Mouse (Mus musculus) adrenal gland, postnatal 10 days (tissue): ENCODE measurements around the gene Mpp3. TPM values are rescaled to one million over a fixed set of nuclear protein-coding genes. Genes with fewer than 3 reads are reported as not detected.

Experiments
- DNase-seq: peaks from one replicate; pipeline ENCODE4 v3.0.0; 2021; ENCODE audit warnings: mixed read lengths
- total RNA-seq, 2 experiments: library from RNA; stranded (reverse); gene quantifications; 2 replicates each; pipeline ENCODE4 v1.2.3; 2021

Gene Mpp3
- total RNA-seq, 2 experiments from 2014 or later = 11.8 to 16.0 TPM

GRCm38 (mm10) chr11:102039487-102040137 is 11.4 kb upstream of the Mpp3 start:
- DNase-seq = no peak

- DNase-seq = no peak
These were observed 9.5 kb upstream of the Mpp3 start for GRCm38 (mm10) chr11:102037789-102038188.

GRCm38 (mm10) chr11:102036336-102036735 is 8.1 kb upstream of the Mpp3 start:
- peak; percentile 40 for DNase-seq

- DNase-seq = no peak
These were observed 7.2 kb upstream of the Mpp3 start for GRCm38 (mm10) chr11:102035456-102035960.

- DNase-seq = no peak
These were observed 6.6 kb upstream of the Mpp3 start for GRCm38 (mm10) chr11:102034887-102035286.

GRCm38 (mm10) chr11:102033055-102033591 is 4.9 kb upstream of the Mpp3 start:
- no peak for DNase-seq

GRCm38 (mm10) chr11:102031149-102031548 is 2.9 kb upstream of the Mpp3 start:
- DNase-seq = peak; percentile 36

- no peak for DNase-seq
These were observed 1.7 kb upstream of the Mpp3 start for GRCm38 (mm10) chr11:102029966-102030365.

GRCm38 (mm10) chr11:102029304-102029703 is 1.0 kb upstream of the Mpp3 start:
- no peak for DNase-seq

GRCm38 (mm10) chr11:102027361-102028017 is 772 bp downstream of the Mpp3 start:
- no peak for DNase-seq

DNA sequence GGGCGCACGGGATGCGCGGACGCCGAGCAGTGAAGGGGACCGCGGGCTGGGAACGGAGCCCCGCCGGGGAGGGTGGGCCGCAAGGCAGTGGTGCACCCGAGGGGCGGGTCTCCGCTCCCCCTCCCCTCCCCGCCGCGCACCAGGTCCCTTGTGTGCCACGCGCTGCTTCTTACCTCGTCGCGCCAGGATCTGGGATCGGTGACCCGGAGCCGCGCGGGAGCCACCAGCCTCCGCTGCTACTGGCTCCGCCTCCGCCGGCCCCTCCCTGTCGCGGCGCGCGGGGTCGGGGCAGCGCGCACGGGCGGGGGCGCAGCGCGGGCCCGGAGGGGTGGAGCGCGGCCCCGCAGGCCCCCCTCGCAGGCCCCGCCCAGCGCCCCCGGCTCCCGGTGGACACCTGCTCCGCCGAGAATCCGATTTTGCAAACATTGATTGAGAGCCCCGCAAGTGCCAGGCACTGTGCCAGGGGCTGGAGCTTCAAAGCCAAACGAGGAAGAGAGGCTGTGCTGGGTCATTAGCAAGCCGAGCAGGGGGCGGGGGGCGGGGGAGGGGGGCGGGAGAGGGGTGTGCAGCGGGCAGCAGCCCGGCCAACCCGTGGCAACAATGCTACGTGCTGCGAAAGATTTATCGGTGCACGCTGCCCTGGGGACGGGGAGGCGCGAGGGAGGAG is 1.4 kb downstream of the Mpp3 start:
- peak; percentile 84 for DNase-seq

GRCm38 (mm10) chr11:102025991-102026660 is 2.1 kb downstream of the Mpp3 start:
- peak; percentile 46 for DNase-seq

- DNase-seq = no peak
These were observed 2.9 kb downstream of the Mpp3 start for GRCm38 (mm10) chr11:102025354-102025753.

DNA sequence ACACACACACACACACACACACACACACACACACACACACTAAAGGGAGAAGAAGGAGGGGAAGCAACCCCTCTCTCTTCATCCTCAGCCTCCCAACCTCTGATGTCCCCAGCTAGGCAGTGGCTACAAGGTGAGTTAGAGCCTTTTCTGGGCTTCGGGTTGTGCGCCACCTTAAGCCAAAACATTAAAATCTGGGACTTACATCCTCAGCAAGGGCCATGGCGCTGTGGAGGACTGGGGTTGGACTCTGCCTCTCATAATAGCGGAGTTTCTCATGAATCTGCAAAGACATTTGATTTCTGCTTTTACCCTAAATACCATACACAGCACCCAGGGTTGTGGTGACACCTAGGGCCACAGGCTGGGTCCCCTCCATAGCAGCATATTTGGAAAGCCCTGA is 3.4 kb downstream of the Mpp3 start:
- DNase-seq = no peak

DNA sequence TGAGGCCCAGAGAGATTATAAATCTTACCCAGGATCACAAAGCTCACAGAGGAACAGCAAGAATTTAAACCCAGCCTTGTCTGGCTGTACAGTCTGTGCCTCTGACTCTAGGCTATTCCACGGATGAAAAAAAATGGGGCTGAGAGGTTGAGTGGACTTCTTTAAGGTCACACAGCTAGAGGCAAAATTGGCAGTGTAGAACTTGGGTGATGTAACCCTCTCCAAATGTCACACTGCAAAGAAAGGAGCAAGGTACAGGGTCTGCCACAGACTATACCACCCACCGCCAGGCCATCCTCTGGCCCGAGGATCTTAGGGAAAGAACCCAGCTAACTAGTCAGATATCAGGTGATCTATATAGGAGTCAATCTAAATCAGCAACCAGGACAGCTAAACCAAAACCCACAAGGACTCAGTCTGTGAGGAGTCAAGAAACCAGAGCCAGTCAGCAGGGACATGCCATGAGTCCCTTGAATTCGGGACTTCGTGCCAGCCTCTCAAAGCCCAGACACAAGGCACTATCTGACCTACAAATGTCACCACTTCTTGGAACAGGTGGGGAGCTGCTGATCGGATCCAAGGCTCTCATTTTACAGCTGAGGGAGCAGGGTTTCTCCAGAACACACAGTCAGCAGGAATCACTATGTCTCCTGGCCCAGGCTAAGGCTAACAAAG is 4.0 kb downstream of the Mpp3 start:
- DNase-seq = no peak

DNA sequence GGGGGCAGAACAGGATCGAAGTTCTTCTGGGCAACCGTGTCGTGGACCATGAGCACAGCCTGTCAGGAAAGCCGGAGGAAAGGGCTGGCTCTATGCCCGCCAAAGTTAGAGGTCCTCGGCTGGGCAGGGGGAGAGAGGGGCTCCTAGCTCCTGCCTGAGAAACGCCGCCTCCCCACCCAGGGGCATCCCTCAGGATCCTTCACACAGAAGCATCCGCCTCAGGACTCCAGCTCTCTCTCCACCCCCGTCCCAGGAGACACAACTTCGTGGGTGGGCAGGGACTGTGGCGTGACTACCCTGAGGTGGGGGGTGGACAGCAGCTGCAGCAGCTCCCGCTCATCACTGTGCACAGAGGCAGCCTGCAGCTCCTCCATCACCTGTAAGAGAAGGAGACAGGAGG is 4.9 kb downstream of the Mpp3 start:
- DNase-seq = no peak

- DNase-seq = no peak
These were observed 7.1 kb downstream of the Mpp3 start for GRCm38 (mm10) chr11:102021196-102021595.

- DNase-seq = no peak
These were observed 8.5 kb downstream of the Mpp3 start for GRCm38 (mm10) chr11:102019736-102020135.

DNA sequence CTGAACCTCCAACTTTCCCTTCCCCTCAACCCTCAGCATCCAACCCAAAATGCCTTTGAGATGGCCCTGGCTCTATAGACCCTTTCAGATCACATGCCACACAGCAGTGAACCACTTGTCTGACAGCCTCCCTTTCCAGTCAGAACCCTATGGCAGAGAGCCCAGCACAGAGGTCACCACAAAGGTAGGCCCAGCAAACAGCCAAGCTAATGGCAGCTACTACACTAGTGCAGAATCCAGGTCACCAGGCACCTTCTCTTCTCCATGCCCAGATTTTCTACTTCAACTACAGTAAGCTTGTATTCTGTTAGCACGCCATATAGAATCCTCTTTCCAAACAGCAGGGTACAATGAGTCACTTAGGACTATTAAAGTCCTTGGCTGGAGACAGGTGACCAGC is 12.1 kb downstream of the Mpp3 start:
- DNase-seq = peak; percentile 51

GRCm38 (mm10) chr11:102015472-102015871 is 12.8 kb downstream of the Mpp3 start:
- DNase-seq = no peak

GRCm38 (mm10) chr11:102013201-102013600 is 15.1 kb downstream of the Mpp3 start:
- DNase-seq = no peak

GRCm38 (mm10) chr11:102011510-102011909 is 16.8 kb downstream of the Mpp3 start:
- DNase-seq = no peak
